Mouse (Mus musculus) left cerebral cortex, postnatal 14 days (tissue): Measurements from ENCODE around the gene a. TPM values are rescaled to one million over a fixed set of nuclear protein-coding genes. Genes with fewer than 3 reads are reported as not detected.
A peak's percentile ranks its signal among the peaks of the same experiment; 100 is the strongest.
"Not testable (repeated sequence)": the region's sequence is repeated elsewhere in the genome, so short reads cannot be mapped to it uniquely, and the experiment has no call there.

Experiments
- DNase-seq, 2 experiments: peaks; one replicate each; pipeline ENCODE4 v3.0.0; 2021 to 2022; ENCODE audit warnings: low spot score in 2 of 2, mixed read lengths in 1 of 2
- intact Hi-C: fragments of 180-260 bp; cut with DNase I; formaldehyde crosslinking; loops from one replicate; pipeline ENCODE4 v1.15.1; 2025
- total RNA-seq, 2 experiments: library from RNA; stranded (reverse); gene quantifications; 2 replicates each; pipeline ENCODE4 v1.2.3; 2021

a gene
- total RNA-seq, 2 experiments from 2014 or later = not detected

DNA sequence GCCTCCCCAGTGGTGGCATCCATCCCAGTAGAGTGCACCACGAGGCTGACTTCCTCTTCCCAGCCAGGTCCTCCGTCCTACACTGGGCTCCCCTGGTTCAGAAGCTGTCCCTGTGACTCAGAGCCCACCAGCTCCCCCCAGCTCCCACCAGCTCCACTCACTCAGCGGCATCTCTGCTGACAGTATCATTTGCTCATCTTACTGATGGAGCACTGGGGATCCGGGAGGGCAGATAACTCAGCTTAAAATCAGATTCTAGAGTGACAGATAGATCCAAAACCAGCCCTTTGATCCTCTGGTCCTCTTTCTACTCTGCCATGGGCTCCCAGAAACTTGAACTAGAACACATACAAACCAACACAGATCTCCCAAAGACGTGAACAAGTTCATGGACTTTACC lies 159.4 kb downstream of the a start:
- no peak for DNase-seq
- intact Hi-C loops = no loop called here

DNA sequence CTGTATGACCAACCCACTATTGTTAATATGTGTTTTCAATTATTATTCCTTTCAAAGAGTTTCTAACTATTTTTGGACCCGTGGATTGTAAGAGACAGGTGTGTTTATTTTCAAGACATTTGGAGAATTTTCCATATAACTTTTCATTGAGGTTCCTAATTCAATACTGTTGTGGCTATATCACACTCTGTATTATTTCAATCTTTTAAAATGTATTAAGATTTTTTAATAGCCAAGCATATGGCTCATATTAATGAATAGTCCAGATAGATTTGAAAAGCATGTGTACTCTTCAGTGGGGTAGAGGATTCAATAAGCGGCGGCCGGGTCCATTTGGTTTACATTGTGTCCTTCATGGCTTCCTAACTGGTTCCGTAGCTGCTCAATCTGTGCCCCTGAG lies 168.3 kb downstream of the a start:
- DNase-seq = no peak
- intact Hi-C loops = no loop called here

GRCm38 (mm10) chr2:154959909-154960308 lies 168.7 kb downstream of the a start:
- intact Hi-C loops = no loop called here
- DNase-seq = no peak

- intact Hi-C loops = no loop called here
These were observed 172.0 kb downstream of the a start for GRCm38 (mm10) chr2:154963176-154963575.

DNA sequence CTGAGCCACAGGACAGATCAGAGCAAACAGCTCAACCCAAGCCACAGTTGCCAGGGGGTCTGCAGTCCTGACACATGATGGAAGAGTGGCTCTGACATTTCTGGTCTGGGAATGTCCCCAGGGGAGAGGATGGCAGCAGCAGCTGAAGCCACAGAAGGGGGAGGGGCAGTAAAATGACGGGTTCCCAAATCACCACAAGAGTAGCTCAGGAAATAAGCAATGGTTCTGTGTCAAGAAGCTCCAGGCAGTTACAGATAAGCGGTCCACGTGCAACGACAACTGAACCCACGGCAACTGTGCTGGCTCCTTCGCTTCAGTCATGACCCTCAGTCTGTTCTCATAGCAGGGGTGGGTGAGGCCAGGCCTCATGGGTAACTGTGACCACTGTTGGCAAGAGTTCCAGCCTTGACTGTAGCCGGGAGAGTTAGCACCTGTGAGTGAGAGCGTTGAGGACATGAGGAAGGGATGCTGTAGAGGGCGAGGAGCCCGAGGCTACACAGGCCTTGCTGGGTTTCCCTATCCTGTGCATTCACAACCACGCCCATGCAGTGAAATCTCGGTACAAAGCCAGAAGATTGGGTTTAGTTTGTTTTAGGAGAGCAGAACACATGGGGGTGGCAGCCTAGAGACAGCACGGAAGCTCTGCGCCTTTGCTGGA lies 178.7 kb downstream of the a start:
- DNase-seq, intact Hi-C loops: not testable (repeated sequence)

More at GRCm38 (mm10) chr2:154963176-154963575, 172.0 kb downstream of the a start:
- no peak for DNase-seq

DNA sequence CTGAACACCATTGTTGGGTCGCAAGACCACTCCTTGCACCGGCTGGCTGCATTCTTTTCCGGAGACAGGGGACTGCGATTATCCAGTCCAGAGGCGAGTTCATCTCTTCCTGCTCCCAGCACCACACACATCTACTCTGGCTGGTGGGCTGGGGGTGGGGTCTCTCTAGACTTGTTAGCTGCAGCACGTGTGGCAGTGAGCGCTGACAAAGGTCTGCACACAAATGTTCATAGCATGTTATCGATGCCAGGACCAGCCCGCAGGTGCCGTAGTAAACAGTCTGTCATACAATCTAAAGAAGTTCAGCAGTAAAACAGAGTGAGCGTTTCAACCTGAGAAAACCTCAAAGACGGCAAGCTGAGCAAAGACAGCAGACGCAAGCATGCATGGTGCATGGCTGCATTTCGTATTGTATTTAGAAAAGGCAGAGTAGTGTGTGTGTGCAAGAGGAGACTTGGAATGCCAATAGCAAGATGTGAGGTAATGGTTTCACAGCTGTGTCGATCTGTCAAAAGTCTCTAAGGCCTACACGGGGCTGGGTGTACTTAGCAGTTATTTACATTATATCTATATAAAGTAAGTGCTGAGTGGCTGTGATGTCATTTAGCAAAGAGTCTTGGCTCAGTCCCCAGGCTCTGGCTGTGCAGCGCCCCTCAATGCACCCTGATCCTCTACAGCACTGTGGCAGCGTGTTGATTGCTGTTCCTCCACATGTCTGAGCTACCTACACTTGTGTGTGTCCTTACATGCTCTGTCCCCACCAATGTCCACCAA lies 180.9 kb downstream of the a start:
- peak; percentile 12 to 58 for DNase-seq
- intact Hi-C loops = no loop called here

- intact Hi-C loops = no loop called here
- DNase-seq = no peak
These were observed 181.8 kb downstream of the a start for GRCm38 (mm10) chr2:154972981-154973380.

- no peak for DNase-seq
- intact Hi-C loops = no loop called here
These were observed 195.4 kb downstream of the a start for GRCm38 (mm10) chr2:154986609-154987008.

DNA sequence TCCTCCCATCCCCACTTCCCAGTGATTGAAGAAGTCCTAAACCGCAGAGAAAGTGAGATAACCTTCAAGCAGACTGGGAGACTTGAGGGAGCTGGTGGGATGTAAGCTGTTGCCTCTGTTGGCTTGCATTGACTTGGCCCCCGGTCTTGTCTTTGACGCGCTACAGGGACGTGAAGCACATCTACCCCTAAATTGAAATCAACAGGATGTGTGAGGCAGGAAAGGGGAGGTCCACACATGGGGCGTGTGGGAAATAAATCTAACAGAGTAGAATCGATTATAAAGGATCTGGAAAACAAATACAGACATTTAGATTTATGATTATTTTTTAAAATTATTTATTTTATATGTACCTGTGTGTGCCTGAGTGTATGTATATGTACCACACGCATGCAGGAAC lies 200.2 kb downstream of the a start:
- DNase-seq = no peak
- intact Hi-C loops = no loop called here

- intact Hi-C loops = no loop called here
- DNase-seq = no peak
These were observed 200.9 kb downstream of the a start for GRCm38 (mm10) chr2:154992083-154992482.

GRCm38 (mm10) chr2:155005491-155005890 lies 214.3 kb downstream of the a start:
- intact Hi-C loops = no loop called here
- no peak for DNase-seq

- DNase-seq = no peak
- intact Hi-C loops = no loop called here
These were observed 220.0 kb downstream of the a start for GRCm38 (mm10) chr2:155011086-155011656.

- intact Hi-C loops = loop anchor here (1.0 kb wide), 1 partner anchor 17 kb away; no protein-coding TSS in a partner anchor
- no peak for DNase-seq
These were observed 221.8 kb downstream of the a start for GRCm38 (mm10) chr2:155012991-155013390.

- DNase-seq, intact Hi-C loops: not testable (repeated sequence)
These were observed 225.5 kb downstream of the a start for GRCm38 (mm10) chr2:155016751-155017150.

- intact Hi-C loops, DNase-seq: not testable (repeated sequence)
These were observed 227.1 kb downstream of the a start, which contains the start of gene Gm14226 for GRCm38 (mm10) chr2:155018251-155018755. Gene Gm14226, plus strand, starts transcription at chr2:155018266.

DNA sequence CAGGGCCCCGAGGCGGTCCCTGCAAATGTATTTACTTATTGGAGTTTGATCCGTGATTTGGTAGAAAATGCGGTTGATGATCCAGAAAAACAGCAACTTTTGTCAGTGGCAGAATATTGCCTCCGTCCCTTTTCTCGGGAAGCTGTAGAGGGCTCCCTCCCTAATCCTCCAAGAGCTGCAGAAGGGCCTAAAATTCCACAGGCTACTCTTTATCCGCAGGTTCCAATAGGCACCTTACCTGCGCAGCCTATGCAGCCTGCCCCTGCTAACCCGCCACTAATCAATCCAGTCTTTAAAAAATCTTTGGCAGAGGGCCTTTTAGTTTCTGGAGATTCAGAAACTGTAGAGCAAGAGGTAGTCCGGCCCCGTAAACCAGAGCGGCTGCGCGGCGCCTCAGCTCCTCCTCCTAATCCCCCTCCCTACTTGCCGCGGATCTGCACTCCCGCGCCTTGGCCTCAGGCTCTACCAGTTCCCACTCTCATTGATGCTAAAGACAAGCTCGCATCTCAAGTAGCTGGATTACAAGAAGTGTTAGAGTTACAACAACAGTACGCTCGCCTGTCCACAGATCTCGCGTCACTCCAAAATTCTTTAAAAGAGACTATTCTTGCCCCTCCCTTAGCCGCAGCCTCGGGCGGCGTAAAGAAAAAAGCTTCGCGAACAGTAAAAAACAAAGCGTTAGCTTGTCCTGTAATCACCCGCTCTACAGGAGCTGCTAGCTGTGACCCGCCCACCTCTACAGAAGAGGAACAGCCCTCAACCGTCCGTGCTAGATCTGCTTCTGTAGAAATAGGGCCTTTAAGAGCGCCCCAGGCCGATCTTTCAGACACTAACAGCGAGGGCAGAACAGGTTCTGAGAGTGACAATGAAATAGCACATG lies 227.8 kb downstream of the a start:
- intact Hi-C loops = no loop called here
- peak; percentile 25 to 70 for DNase-seq

DNA sequence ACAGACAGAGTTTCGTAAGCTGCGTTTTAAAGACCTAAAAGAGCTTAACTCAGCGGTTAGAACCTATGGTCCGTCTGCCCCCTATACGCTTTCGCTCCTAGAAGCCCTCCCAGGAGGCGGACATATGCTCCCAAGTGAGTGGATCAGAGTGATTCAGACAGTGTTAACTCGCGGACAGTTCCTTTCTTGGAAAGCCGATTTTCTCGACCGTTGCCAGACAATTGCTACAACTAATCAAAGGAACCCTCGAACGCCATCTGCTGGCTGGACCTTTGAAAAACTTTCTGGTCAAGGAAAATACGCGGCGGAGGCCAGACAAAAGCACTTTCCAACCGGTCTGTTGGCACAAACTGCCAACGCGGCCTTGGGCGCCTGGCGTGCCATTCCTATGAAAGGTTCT lies 228.5 kb downstream of the a start:
- DNase-seq = peak; percentile 88 to 89
- intact Hi-C loops = no loop called here

DNA sequence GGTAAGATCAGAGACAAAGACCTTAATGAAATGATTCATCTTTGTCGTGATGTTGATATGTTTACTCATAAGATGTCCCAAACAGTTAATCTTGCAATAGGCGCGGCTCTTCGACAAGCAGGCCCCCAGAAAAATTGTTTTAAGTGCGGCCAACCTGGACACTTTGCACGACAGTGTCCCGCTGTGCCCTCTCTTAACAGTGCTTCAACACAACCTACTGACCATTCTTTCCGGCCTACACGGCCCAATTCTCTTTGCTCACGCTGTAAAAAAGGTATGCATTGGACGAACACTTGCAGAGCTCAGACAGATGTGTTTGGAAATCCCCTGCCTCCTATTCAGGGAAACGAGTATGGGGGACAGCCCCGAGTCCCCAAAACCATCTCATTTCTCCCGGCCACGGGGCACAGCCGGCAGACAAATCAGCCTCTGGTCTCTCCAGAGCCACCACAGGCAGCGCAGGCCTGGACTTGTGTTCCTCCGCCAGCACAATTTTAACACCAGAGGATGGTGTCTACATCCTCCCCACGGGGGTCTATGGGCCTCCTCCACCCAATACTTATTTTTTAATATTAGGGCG lies 229.1 kb downstream of the a start:
- intact Hi-C loops, DNase-seq: not testable (repeated sequence)

DNA sequence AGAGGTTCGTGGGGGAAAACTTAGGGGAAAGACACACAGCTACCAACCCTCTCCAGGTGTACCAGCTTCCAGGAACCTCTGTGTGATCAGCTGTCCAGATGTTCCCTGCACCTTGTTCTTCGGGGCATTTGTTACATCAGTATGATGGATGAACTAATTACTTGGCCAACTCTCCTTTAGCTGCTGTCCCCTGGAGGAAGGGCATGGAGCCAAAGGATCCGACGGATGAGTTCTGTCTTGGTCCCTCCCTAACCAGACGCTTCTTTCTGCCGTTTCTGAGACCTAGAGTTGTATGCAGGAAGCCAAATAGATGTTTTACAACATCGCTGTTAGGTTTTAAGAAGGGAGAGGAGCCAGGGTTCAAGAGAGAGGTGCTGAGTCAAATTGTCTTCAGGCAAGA lies 239.6 kb downstream of the a start:
- DNase-seq = no peak

More for the DNA sequence above, 239.6 kb downstream of the a start:
- intact Hi-C loops = loop anchor here (1.0 kb wide), 1 partner anchor 18 kb away; no protein-coding TSS in a partner anchor
